Mouse (Mus musculus): ENCODE measurements around the gene Piezo1.

The Piezo1 gene

DNA sequence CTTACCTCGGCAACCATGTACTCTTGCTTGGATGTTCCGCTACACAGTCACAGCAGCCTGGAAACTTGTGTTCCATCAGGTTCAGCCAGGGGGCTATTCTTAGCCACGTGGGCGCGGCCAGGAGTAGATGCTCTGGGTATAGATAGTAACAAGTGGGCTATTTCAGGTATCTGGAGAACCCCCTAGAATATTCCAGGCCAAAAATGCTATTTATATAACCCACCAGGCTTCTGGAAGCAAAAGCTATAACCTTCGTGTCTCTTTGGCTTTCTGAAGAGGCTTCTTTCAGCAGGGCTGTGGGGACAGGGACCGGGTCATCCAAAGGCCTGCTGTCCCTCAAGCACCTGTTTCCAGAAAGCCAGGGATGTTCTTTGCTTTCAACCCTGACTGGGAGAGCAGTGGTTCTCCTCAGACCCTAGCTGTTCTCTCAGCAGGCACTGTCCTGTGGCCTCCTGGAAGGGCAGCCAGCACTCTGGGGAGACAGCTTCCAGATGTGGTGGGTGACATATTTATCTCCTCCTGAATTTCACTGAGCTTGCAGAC lies 99.9 kb downstream of the Piezo1 start:
- DNase-seq: no peak

DNA sequence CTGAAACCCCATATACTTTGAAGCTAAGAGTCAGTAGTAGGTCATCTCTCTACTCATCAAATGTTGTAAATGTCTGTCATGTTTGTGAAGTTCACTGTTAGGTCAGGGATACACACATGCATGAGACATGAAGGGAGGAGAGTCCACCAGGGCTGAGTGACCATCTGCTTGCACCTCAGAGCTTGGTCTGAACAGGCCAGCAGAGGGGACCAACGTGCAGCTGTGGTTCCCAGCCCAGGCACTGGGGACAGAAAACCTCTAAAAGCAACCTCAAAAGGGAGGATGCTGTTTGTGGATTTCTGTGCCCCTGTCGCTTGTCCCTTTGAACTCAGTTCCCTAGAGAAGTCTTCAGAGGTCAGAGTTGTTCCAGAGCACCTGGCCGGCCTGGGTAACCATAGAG lies 105.9 kb downstream of the Piezo1 start:
- no peak for DNase-seq

DNA sequence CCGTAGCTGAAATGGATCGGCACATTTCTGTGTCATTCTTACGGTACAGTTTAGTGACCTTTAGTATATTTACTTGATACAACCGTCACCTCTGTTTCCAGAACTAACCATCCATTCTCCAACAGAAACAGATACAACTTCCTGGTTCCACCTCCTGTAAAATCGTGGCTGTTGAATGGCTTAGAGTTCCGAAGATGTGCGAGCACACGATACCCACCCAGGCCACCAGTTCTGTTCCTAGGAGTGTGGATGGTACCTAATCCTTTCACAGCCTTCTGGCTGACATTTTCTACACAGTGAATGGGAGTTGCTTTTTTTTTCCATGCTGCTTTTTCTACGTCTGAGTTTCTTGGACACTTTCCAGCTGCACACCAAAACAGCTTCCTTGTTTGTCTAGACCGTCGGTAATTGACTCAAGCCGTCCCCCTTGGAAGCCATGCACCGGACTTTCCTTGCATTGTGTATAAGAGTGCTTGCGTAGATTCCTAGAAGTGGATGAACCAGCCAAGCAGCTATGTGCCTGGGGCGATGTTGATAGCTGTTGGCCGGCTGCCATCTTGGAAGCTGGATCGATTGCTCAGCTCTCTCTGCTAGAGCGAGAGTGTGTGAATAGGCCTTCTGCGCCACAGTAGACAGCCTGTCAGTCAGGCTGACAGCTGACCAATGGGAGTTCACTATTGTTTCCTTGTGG lies 106.9 kb downstream of the Piezo1 start:
- DNase-seq: peak; percentile 92

DNA sequence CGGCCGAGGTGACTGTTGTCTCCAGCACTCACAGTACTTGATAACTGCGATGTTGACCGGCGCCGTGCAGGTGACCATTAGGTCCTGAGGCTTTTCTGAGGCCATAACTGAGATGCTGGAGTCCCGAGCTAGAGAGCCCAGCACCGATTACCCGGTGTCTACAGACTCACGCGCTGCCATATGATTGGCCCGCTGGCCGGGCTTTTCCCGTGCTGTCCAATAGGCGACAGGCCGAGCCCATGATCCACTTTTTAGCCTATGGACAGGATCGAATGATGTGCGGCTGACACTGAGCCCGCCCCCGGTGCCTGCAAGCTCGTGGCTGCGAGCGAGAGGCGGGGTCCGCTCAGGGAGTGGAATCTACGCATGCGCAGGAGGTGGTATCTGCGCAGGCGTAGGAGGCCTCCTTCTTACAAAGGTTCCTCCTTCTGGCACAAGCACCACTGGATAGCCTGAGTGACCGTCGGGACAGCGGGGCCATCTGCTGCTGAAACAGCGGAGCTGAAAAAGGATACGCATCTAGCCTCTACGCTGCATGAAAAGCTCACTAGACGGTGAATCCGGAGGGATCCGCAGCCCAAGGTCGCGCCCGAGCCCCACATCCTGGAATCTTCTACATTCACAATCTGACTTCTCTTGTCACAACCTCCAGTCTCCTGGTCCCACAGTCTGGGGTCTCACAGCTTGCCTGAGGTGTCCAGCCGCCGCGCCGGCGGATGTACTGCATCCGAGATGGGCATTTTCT lies 107.7 kb downstream of the Piezo1 start, which contains the start of gene Mvd:
Gene Mvd, minus strand, starts transcription at position 161 of the 745 bp plus-strand sequence.
- DNase-seq: peak; percentile 100

DNA sequence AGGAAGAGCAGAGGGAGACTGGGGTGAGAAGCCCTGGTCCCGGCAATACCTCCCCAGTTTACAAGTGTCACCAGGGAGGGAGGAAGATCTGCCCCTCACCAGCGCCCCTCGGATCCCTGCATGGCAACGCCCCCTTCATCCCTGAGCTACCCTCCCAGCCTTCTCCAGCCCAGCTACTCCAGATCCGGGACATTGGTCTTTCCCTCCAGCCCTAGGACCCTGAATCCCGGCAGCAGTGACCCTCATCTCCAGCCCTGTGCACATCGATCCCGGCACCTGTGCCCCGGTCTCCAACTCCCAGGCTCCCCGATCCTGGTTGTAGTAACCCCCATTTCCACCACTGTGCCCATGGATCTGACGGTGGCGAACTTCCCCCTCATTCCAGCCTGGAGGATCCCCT lies 108.3 kb downstream of the Piezo1 start:
- no peak for DNase-seq

DNA sequence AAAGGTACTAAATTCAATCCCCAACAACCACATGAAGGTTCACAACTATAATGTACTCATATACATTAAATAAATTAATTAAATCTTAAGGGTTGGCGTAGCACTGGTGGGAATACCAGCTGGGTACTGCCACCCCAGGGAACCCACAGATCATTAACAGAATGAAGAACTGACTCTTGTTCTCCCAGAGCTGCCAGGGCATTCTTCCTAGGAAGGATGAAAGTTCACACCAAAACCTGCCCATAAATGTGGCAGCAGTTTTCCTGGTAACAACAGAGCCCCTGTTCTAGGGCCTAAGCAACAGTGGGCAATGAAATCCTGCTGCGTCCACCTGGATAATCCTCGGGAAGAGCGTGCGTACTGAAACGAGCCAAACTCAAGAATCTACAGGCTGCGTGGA lies 108.8 kb downstream of the Piezo1 start:
- DNase-seq: peak; percentile 40

DNA sequence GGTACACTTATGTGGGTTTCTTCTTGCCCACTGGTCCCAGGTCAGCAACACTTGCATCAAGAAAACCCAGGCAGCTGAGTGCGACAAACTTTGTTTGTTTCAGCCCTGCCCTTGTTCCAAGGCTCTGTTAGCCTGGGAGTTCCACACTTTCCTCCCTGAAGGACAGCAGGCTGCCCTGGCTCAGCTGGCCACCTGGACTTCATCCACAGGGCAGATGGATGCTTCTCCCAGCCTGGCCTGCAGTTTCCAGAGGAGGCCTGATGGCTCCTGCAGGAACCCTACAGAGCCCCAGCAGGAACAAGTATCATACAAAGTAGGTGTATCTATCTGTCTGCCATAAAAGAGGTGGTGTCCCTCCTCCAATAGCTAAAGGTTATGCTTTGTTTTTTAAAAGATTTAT lies 109.8 kb downstream of the Piezo1 start:
- no peak for DNase-seq

DNA sequence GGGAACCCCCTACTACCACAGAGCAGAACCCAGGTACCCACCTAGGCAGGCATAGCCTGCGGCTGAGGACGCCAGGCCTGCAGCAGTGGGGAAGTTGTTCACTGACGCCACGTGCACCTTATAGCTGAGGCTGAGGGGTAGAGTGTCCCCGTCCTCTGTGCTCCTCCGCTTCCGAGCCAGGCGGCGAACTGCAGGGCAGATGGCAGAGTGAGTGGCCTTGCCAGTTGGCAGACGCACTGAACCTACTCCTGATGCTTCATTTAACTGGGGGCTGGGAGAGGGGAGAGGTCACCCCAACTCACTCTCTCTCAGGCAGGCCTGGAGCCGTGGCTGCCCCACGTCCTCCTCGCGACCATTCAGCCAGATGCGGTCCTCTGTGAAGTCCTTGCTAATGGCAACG lies 111.8 kb downstream of the Piezo1 start:
- DNase-seq: no peak

DNA sequence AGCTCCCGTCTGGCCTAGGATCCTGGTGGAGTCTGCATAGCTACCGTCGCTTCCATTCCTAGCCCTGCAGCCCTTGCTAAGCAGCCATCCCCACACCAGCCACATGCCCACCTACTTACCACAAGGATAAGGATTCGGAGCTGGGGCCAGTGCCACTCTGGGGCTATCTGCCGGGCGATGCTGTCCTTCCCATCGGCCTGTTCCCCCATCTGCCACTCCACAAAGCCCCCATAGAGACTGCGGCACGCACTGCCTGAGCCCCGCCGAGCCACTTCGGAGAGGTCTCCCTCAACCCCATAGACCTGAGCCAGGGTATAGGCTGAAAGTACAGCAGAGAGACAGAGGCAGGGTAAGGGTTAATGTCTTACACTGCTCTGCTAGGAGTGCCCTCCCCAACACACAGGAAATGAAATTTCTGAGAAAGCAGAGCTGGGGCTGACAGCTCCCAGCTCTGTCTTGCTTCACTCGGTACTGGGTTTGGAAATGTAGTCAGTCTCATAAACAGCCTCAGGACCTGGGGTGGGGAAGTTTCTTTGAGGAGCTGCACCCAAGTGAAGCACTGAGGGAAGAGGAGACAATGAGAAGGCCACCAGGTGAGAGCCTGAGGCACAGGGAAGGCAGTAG lies 113.3 kb downstream of the Piezo1 start:
- no peak for DNase-seq

DNA sequence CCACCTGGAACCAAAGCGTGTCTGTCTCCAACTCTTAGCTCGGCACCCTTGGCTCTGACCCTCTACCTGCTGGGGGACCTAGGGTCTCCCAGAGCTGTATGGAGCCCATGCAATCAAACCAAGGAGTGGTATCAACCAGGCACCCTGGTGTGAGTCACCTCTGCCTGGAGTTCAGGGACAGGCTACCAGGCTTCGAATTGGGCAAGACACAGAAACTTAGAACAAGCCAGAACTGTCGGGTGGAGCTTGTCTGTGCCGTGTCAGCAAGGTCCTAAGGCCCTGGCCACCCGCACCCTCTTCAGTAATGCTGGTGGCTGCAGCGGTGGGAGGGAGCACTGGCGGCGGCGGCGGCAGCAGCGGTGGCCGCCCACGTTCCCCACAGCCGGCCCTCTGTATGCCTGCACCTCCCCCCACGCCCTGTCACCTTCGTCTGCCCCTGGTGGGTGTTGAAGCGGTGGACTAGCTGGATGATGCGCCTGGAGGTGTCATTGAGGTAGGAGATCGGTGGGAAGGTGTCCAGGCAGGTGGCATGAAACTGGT lies 114.5 kb downstream of the Piezo1 start:
- DNase-seq: no peak

DNA sequence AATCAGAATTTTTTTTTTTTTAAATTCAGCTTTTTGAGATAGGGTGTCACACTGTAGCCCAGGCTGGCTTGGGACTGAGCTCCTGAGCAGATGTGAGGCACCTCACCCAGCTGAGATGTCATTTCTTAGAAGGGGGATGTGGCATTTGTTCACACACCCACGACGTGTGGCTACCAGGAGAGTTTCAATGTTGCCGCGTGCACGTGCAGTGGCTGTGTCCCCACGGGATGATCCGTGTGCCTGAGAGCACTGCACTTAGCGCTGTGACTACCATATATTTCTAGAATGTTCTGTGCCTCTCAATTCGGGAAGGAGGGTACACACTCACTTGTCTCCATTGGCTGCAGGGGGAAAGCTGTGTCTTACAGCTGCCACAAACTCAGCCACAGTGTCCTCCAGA lies 115.0 kb downstream of the Piezo1 start:
- DNase-seq: no peak

DNA sequence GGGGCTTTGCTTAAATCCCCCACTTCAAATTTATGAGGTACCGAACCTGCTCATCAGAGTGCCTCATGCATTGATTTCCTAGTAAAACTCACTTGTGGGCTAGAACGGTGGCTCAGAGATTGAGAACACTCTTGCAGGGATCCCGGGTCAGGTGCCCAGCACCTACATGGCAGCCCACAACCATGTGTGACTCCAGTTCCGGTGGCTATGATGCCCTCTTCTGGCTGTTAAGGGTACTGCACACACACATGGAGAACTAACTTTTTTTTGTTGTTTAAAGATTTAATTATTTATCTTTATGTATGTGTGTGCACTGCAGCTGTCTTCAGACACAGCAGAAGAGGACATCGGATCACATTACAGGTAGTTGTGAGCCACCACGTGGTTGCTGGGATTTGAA lies 115.8 kb downstream of the Piezo1 start:
- DNase-seq: no peak

DNA sequence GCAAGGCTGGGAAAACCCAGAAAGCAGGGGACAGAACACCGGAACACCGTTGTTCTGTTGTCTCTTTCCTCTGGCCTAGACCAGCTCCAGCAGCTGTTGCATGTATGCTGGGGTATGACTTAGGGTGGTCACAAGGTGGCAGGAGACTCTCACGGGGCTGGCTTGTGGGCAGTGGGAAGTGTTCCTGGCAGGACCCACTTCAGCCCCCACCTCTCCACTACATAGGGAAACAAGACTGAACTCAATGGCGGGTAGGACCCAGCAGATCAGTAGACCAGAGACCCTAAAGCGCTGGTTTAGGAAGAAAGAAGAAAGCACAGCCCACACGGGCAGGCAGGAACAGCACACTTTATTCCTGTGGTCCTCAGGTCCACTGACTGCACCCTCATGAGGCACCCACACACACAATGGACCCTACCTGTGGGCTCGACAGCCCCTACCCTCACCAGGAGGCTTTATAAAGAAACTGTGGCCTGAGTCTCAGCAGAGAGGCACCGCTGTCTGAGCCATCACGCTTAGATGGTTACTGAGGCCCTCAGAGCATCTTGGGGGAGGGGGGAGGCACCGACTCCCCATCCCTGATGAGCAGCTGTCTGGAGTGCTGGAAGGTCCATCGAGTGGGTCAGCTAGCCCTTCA lies 117.7 kb downstream of the Piezo1 start:
- no peak for DNase-seq

DNA sequence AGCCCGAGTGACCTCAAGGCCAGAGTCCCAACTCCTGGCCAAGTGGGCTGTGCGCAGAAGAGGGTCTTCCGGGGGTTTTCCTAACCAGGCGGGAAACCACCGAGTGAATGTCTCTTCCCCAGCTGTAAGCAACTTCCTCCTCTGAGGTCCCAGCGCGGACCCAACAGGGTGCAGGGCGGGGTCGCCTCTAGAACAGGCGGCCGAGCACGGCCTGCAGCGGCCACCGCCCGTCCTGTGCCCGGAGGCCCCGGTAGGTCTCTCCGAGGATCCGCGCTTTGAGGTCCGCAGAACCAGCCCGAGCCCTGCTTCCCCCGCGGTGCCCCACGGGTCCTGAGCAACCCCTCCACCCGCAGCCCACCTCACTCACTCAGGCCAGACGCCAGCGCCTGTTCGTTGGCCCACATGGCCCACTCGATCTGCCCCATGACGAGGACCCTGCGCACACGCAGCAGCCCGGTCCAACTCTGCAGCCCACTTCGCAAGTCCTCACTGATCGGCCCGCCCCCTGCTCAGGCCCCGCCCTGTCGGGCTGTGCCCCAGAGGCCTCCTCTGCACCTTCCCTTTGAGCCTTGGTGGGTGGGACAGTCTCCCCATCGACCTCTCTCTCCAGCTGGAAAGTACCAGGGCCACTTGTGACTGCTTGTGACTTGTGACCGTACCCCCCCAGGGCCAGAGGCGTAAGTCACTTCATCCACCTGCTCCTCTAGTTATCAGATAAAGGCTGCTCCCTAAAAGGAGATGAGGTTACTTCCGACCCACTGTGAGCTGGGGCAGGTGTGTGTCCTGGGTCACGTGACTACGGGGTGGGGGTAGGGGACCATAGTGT lies 118.5 kb downstream of the Piezo1 start, which contains the start of gene Cyba:
Gene Cyba, minus strand, starts transcription at position 488 of the 826 bp plus-strand sequence.
- peak; percentile 84 for DNase-seq
